Mouse (Mus musculus) B cell, adult 62 days (primary cell): ENCODE data around the gene Mzf1. TPM values are rescaled to one million over a fixed set of nuclear protein-coding genes. Genes with fewer than 3 reads are reported as not detected.

Experiments used
- total RNA-seq: library from RNA; stranded (reverse); gene quantifications from 4 replicates; pipeline ENCODE4 v1.2.4, GENCODE M21; 2023

Gene Mzf1
- 0.45 to 0.75 TPM (median 0.56 TPM) in 4 replicates for total RNA-seq

DNA sequence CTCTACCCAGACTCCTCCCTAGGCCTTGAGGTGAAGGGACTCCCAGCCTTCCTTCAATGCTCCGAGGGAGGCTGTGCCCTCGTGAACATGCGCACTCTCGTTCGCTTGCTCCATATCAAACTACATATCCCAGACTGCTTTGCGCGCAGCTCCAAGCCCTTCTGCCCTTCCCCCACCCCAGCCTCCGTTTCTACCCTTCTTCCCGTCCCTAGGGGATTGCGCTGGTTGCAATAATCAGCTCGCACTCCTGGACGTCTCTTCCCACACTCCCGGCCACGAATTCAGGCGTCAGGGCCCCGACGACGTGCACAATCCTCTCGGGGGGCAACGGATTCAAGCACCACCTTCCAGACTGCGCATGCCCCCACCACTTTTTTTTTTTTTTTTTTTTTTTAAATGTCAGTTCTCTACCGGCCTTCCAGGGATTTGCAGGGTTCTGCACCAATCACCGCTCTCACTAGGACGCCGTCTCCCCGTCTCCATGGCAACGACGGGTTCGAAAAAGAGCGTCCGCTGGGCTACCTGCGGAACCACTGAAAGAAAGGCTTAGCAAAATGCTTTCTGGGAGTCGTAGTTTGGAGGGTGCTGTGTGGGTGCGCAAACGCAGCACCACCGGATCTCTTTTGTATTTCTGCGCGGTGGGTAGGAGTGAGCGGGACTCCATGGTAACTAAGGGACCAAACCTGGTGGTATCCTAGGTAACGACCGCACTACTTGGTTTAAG is at the start of gene Mzf1:
Mzf1 (minus strand) TSS at position 478 of the 724 bp plus-strand sequence.

GRCm38 (mm10) chr7:13095073-13095472 is 40.5 kb upstream of the Mzf1 start, which contains the start of gene Vmn1r85:
Gene Vmn1r85 (minus strand): TSS chr7:13095173.

GRCm38 (mm10) chr7:13037901-13038555 is 16.5 kb downstream of the Mzf1 start, which contains the start of gene Ube2m:
Gene Ube2m (minus strand): TSS chr7:13038275.

DNA sequence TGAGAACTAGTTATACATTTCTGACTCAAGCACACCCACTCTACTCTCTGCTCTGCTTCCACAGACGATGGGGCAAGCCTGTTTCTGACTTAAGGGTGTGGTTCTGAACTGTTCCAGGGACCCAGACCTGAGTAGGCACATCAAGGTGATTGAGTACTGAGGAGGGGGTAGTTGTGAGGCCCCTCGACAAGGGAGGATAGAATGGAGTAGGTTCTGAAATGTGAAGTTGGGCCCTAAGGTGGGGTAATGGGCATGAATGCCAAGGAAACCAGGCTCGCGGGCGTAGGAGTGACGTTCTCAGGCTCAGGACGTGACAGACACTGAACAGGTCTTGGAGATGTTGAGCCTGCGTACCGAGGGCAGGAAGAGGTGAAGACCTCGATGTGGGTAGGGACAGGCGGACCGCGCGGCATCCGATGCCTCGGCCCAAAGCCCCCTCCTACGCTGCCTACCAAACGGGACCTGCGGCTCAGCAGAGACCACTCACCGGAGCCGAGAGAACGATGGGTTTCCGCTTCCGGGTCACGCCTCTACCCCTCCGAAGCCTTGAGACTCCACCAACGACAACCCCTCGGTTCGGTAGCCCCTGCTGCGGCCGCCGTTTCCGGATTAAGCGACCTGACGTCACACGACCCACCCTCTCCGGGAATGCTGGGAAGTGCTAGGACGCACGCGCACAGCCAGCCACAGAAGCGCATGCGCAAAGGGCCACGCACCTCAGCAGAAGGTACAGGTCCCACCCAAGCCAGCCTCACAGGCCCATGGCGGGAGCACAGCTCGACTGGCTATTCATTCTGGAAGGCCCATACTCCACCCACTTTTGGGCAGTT is 20.2 kb downstream of the Mzf1 start, which contains the start of gene Chmp2a:
Chmp2a (minus strand) TSS at position 660 of the 830 bp plus-strand sequence.

GRCm38 (mm10) chr7:13010005-13010908 is 44.3 kb downstream of the Mzf1 start, which contains the start of gene Zbtb45:
Gene Zbtb45 (minus strand): TSS chr7:13010034.

DNA sequence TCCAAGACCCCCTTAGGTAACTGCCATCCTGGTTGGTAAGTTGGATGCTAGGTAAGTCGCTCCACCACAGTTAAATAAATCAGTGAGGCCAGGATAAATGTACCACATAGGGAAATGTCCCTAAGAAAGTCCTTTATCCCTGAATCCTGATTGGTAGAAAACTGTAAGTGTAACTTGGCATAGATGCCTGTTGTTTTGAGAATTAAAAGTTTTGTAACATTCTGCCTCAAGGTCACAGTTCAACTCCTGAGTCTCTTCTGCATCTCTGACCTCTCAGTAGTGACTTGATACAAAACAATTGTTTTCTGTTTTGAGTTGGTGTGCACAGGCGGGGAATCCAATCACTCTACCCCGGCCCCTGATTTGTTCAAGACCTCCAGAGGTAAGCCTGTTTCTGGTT is 55.7 kb downstream of the Mzf1 start, which contains the start of gene Trim28:
Trim28 (plus strand) TSS at position 264 of the 400 bp plus-strand sequence.

DNA sequence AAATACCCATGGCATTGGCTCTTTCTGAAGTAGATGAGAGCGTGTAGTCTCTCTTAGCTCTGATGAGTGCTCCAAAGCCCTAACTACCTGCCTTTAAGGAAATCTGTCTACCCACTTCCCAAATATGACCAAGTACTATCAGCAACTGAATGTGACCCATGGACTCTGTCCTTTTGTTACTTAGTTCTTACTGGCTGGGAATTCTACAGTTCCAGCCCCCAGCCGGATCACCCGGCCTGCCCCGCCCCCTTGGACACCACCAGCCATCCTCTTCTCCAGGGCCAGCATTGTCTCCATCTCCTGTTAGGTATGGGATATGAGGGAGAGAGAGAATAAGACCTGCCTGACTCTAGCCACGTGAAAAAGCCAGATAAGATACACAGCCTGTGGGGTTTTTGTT is 56.5 kb downstream of the Mzf1 start, which contains the start of gene Slc27a5:
Slc27a5 (minus strand) TSS at position 140 of the 400 bp plus-strand sequence.

Other genes starting within 250 kb of the Mzf1 start
- 7.0 to 10.2 TPM (median 9.4 TPM) in 4 replicates for gene Zfp329, start 235.9 kb downstream of the Mzf1 start, total RNA-seq
- gene Zfp110, start 220.0 kb downstream of the Mzf1 start, total RNA-seq = 112 to 125 TPM (median 118 TPM) in 4 replicates
- 1.9 to 3.0 TPM (median 2.3 TPM) in 4 replicates for gene Zfp128, start 173.6 kb downstream of the Mzf1 start, total RNA-seq
- 12.8 to 15.4 TPM (median 13.6 TPM) in 4 replicates for gene Zscan22, start 156.9 kb downstream of the Mzf1 start, total RNA-seq
- 2,155 to 2,273 TPM (median 2,193 TPM) in 4 replicates for gene Rps5, start 132.5 kb downstream of the Mzf1 start, total RNA-seq
- gene Rnf225, start 127.3 kb downstream of the Mzf1 start, total RNA-seq = 1.2 to 1.7 TPM (median 1.3 TPM) in 4 replicates
- gene Zfp324, start 88.9 kb downstream of the Mzf1 start, total RNA-seq = 2.9 to 6.0 TPM (median 3.5 TPM) in 4 replicates
- gene Zfp446, start 76.9 kb downstream of the Mzf1 start, total RNA-seq = 8.7 to 10.7 TPM (median 9.6 TPM) in 4 replicates
- gene Slc27a5, start 56.6 kb downstream of the Mzf1 start, total RNA-seq = not detected in 4 replicates
- 351 to 392 TPM (median 373 TPM) in 4 replicates for gene Trim28, start 55.6 kb downstream of the Mzf1 start, total RNA-seq
- gene Zbtb45, start 44.7 kb downstream of the Mzf1 start, total RNA-seq = 3.9 to 9.9 TPM (median 5.9 TPM) in 4 replicates
- gene Chmp2a, start 20.0 kb downstream of the Mzf1 start, total RNA-seq = 88.1 to 101 TPM (median 92.6 TPM) in 4 replicates
- gene Ube2m, start 16.5 kb downstream of the Mzf1 start, total RNA-seq = 76.5 to 89.6 TPM (median 83.2 TPM) in 4 replicates
- not detected in 4 replicates for gene Vmn1r85, start 40.4 kb upstream of the Mzf1 start, total RNA-seq
- not detected in 4 replicates for gene Vmn1r86, start 65.2 kb upstream of the Mzf1 start, total RNA-seq
- gene Vmn1r87, start 85.4 kb upstream of the Mzf1 start, total RNA-seq = not detected in 4 replicates
- 0.17 to 0.28 TPM (median 0.21 TPM) in 3 of 4 replicates, not detected in the other for gene Vmn1r88, start 104.8 kb upstream of the Mzf1 start, total RNA-seq
- not detected in 4 replicates for gene Vmn1r89, start 158.3 kb upstream of the Mzf1 start, total RNA-seq
- 27.4 to 31.7 TPM (median 31.1 TPM) in 4 replicates for gene Lig1, start 222.5 kb upstream of the Mzf1 start, total RNA-seq
- gene Zswim9, start 224.0 kb upstream of the Mzf1 start, total RNA-seq = 5.3 to 7.2 TPM (median 5.9 TPM) in 4 replicates